Mouse (Mus musculus): ENCODE data around the gene Mad2l1bp. TPM values are rescaled to one million over a fixed set of nuclear protein-coding genes. Genes with fewer than 3 reads are reported as not detected.

Mad2l1bp gene
- polyA plus RNA-seq, 1 experiment from 2014 or later = 39.2 TPM

DNA sequence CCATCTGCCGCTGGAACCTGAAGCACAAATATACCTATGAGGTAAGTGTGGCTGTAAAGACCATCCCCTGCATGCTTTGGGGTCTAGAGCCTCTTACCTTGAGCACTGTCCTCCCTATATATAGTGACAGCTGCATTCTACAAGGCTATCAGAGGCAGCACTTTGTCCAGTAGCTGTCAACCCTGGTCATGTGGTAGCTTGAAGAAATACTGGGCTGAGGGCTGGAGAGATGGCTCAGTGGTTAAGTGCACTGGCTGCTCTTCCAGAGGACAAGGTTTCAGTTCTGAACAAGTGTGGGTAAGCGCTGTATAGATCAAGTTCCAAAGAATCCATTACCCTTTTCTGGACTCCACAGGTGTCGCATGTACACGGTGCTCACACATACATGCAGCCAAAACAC, 30.6 kb downstream of the Mad2l1bp start:
- WGBS = 94% methylated on average over 4 of the region's 4 CpGs
- Histone ChIP-seq H3K4me3 (replicated peaks) (no peak overlapping the region), H3K4me2 (no peak overlapping the region), H3K9ac (no peak overlapping the region), H3K27ac (no peak overlapping the region), H3K9me3 (replicated peaks) (no peaks in the 10 kb centered on the region), H3K4me1 (peaks cover 18% of the 10 kb centered on the region), H3K27me3 (no peaks in the 10 kb centered on the region), H3K36me3 (peaks cover 92% of the 10 kb centered on the region)
- ATAC-seq (replicated peaks; ENCODE audit: low FRiP score) = no peak

DNA sequence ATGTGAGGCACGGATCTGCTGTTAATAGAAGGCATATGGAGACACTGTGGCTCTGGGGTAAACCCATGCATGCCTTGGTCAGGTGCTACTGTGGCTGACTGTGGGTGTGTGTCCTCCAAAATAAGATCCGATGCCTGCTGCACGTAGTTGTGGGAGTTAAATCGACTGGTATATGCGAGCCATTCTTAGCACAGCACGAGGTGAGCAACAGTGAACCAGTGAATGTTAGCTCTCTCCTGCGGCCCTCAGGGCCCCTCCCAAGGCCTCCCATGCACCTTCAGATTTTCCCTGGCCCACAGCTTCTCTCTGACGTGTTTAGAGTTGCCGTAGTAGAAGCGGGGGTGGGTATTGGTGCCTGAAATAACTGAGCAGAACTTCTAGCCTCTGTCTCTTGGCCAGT, 33.7 kb downstream of the Mad2l1bp start:
- 83% methylated on average over 10 of the region's 10 CpGs for WGBS
- no peak overlapping the region for H3K4me2 ChIP-seq
- H3K4me1 ChIP-seq = peaks cover 21% of the 10 kb centered on the region
- no peak overlapping the region for H3K9ac ChIP-seq
- H3K36me3 ChIP-seq = peaks cover 67% of the 10 kb centered on the region
- H3K9me3 ChIP-seq (replicated peaks) = no peaks in the 10 kb centered on the region
- H3K4me3 ChIP-seq (replicated peaks) = no peak overlapping the region
- no peaks in the 10 kb centered on the region for H3K27me3 ChIP-seq
- no peak overlapping the region for H3K27ac ChIP-seq
- no peak for ATAC-seq (replicated peaks; ENCODE audit: low FRiP score)

DNA sequence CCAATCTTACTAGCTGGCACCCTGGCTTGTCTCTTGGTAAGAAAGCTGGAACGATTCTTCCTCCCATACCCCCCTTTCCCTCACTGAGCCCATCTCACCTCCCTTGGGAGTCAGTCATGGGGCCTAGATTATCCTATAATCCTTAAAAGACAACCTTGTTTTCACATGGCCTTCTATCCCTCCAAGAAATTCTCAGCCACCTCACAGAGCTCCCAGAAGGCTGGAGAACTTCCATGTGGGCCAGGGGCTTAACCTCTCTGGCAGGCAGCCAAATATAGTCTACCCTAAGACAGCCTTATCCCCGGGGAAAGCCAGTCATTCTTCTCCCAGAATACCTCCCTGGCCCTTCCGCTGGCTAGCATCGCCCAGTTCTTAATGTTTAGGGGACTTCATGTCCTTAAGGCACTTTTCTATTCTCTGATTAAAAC, 34.9 kb downstream of the Mad2l1bp start:
- no peak overlapping the region for H3K4me3 ChIP-seq (replicated peaks)
- no peaks in the 10 kb centered on the region for H3K27me3 ChIP-seq
- H3K9me3 ChIP-seq (replicated peaks) = no peaks in the 10 kb centered on the region
- no peak overlapping the region for H3K4me2 ChIP-seq
- WGBS = 59% methylated on average over 4 of the region's 4 CpGs
- ATAC-seq (replicated peaks; ENCODE audit: low FRiP score) = 0 out of 2 replicates have a peak, but pooled peaks have one; percentile 4
- peak overlapping the region; percentile 48; the same call in 1 of the 2 replicates for H3K27ac ChIP-seq
- H3K36me3 ChIP-seq = peaks cover 60% of the 10 kb centered on the region
- H3K9ac ChIP-seq = no peak overlapping the region
- peaks cover 25% of the 10 kb centered on the region for H3K4me1 ChIP-seq

DNA sequence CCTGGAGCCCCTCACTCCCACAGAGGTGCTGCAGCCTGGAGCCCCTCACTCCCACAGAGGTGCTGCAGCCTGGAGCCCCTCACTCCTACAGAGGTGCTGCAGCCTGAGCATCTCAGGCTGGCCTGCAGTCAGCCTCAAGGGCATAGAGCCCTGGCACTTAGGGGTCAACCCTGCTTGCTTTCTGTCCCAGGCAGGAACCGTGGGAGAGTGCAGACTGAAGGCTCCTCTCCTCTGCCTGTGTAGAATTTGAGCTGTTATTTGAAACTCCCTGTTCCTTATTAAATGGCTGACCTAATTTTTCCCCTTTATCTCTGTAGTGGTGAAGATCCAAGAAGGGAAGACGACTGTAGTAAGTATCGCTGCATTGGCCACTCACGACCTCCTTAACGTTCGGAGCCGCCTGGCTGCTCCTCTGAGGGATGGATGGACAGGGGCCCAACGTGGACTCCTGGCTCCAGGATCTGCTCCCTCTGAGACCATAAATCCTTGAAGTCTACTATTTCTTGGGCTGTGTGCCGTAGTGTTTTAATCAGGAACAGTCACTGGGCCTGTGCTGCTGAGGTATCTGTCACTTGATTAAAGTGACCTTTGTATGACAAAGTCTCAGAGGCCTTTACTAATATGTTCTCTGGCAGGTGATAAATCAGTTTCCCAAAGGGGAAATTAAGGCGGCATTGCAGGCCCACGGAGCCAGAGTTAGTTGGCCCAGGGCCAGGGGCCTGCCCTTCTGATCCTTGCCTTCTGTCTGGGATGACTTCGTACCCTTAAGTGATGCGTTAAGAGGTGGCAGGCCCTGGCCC, 35.5 kb downstream of the Mad2l1bp start:
- H3K9ac ChIP-seq = no peak overlapping the region
- peak; percentile 49; the same call in 1 of the 2 replicates for ATAC-seq (replicated peaks; ENCODE audit: low FRiP score)
- no peak overlapping the region for H3K4me2 ChIP-seq
- no peak overlapping the region for H3K4me3 ChIP-seq (replicated peaks)
- 31% methylated on average over 13 of the region's 13 CpGs for WGBS
- H3K27me3 ChIP-seq = no peaks in the 10 kb centered on the region
- no peaks in the 10 kb centered on the region for H3K9me3 ChIP-seq (replicated peaks)
- H3K4me1 ChIP-seq = peaks cover 25% of the 10 kb centered on the region
- peak overlapping the region; percentile 48 for H3K27ac ChIP-seq
- H3K36me3 ChIP-seq = peaks cover 59% of the 10 kb centered on the region

DNA sequence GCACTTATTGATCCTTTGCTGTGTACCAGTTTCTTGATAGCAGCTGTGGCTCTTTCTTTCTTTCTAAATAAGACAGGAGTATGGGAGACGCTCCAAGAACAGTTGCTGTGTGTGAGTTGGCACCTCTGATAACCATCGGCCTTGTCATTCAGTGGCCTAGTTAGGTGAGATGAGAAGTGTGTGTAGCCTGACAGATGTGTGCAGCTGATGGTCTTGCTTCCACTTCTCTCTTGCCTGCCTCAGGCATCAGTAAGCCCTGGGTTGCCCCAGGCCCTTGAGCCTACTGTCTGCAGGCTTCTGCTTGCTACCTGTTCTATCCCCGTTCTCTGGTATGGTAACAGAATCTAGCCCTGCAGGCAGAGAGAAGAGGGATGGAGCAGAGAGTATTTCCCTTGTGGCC, 36.5 kb downstream of the Mad2l1bp start:
- Histone ChIP-seq H3K9ac (no peak overlapping the region), H3K4me1 (peaks cover 31% of the 10 kb centered on the region), H3K4me2 (no peak overlapping the region), H3K36me3 (peaks cover 52% of the 10 kb centered on the region), H3K4me3 (replicated peaks) (no peak overlapping the region), H3K27me3 (no peaks in the 10 kb centered on the region), H3K27ac (no peak overlapping the region), H3K9me3 (replicated peaks) (no peaks in the 10 kb centered on the region)
- WGBS = 80% methylated on average over 3 of the region's 3 CpGs
- no peak for ATAC-seq (replicated peaks; ENCODE audit: low FRiP score)

DNA sequence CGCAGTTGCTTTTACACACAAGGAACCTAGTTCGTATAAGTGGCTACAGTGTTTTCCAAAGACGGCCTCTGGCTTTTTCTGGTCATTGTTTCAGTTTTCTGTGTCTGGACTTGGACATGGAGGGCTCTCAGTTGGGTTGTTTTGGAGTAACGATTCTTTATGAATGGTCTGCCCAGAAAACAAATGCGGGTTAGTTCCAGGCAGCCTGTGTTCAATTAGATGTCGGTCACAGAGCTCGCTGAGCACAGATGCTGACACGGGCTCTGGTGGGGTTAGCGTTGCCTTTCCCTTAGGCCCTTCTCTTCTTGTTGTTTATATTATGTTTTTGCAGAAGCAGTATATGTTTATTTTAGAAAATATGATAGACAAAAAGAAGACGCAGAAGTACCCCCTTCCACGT, 37.2 kb downstream of the Mad2l1bp start:
- H3K27ac ChIP-seq = no peak overlapping the region
- no peak for ATAC-seq (replicated peaks; ENCODE audit: low FRiP score)
- no peak overlapping the region for H3K4me2 ChIP-seq
- H3K27me3 ChIP-seq = no peaks in the 10 kb centered on the region
- no peak overlapping the region for H3K4me3 ChIP-seq (replicated peaks)
- WGBS = 82% methylated on average over 11 of the region's 11 CpGs
- H3K9ac ChIP-seq = no peak overlapping the region
- peaks cover 48% of the 10 kb centered on the region for H3K36me3 ChIP-seq
- H3K4me1 ChIP-seq = peaks cover 38% of the 10 kb centered on the region
- no peaks in the 10 kb centered on the region for H3K9me3 ChIP-seq (replicated peaks)

DNA sequence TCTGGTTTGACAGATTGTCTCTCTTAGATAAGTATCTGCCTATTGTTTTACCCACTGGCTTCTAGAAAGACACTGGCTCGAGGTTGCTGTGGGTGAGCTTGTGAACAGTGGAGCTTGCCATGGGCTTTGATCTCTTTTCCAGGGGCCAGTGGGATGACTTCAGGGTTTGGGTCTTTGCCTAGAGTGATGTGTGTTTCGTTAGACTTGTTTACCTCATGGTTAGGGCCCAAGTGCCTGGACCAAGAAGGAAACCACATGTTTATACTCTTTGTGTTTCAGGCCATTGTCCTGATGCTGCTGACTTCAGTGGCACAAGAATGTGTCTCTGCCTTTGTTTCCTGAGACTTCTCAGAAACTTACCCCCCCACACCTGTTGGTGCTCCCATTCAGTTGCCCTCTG, 37.9 kb downstream of the Mad2l1bp start:
- H3K4me3 ChIP-seq (replicated peaks) = no peak overlapping the region
- H3K27ac ChIP-seq = no peak overlapping the region
- peaks cover 38% of the 10 kb centered on the region for H3K4me1 ChIP-seq
- peaks cover 46% of the 10 kb centered on the region for H3K36me3 ChIP-seq
- ATAC-seq (replicated peaks; ENCODE audit: low FRiP score) = no peak
- WGBS = 53% methylated on average over 2 of the region's 2 CpGs
- H3K4me2 ChIP-seq = no peak overlapping the region
- H3K9me3 ChIP-seq (replicated peaks) = no peaks in the 10 kb centered on the region
- no peak overlapping the region for H3K9ac ChIP-seq
- H3K27me3 ChIP-seq = no peaks in the 10 kb centered on the region

DNA sequence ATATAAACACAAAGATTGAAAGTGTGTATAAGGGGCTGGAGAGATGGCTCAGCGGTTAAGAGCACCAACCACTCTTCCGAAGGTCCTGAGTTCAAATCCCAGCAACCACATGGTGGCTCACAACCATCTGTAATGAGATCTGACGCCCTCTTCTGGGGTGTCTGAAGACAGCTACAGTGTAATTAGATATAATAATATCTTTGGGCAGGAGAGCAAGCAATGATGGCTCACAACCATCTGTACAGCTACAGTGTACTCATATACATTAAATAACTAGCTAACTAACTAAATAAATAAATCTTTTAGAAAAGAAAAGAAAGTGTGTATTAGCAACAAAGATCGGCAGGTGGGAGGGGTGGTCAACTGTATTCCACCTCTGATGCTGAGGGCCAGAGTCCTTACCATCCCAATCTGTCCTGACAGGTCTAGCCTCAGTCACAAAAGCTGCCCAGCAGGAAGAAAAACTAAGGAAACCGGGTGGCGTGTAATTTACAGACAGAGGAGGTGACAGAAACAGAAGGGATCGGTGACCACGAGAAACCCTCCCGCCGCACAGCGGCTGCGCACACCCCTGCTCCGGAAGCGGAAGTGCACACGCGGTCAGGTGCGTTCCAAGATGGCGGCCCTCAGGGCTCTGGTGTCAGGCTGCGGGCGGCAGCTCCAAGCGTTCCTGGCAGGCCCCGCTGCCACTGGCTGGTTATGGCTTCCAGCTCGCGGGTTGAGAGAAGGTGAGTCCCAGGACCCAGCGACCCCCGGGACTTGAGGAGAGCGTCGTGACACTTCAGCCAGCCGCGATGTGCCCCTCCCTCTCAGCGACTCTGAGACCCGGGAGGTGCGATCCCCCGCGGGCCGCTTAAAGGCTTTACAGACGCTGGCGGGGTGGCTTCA, 42.7 kb downstream of the Mad2l1bp start, which contains the start of gene Mrps18a:
TSS of gene Mrps18a (plus strand) at position 585 of the 888 bp plus-strand sequence.
- 0 out of 2 replicates have a peak, but pooled peaks cover 4% of the 10 kb centered on the region for H3K27me3 ChIP-seq
- H3K27ac ChIP-seq = peak within 1 kb of the TSS; percentile 79
- H3K36me3 ChIP-seq = peaks cover 12% of the 10 kb centered on the region; the same call in 1 of the 2 replicates
- WGBS = 5% methylated on average over 38 of the region's 38 CpGs
- H3K4me3 ChIP-seq (replicated peaks) = peak within 1 kb of the TSS; percentile 91
- H3K9me3 ChIP-seq (replicated peaks) = no peaks in the 10 kb centered on the region
- H3K4me2 ChIP-seq = peak within 1 kb of the TSS; percentile 86
- ATAC-seq (replicated peaks; ENCODE audit: low FRiP score) = peak; percentile 94
- peaks cover 23% of the 10 kb centered on the region for H3K4me1 ChIP-seq
- peak within 1 kb of the TSS; percentile 75 for H3K9ac ChIP-seq

DNA sequence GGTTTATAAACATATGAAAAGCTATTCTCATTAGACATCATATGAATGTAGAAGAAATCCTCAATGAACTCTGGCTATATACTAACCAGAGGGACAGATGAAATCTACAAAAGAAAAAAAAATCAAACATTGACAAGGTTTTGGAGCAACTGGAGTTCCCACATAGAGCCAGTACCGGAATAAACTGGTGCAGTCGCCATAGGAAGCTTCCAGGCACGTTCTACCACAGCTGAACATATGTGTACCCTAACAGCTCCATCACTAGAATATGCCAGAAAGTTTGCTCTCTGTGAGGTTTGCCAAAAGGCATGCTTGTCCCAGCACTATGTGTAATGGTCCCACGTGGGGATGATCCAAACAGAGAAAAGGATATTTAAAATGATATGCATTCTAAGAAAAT, 45.1 kb downstream of the Mad2l1bp start:
- H3K9ac ChIP-seq = no peak overlapping the region
- H3K27ac ChIP-seq = no peak overlapping the region
- no peaks in the 10 kb centered on the region for H3K9me3 ChIP-seq (replicated peaks)
- peaks cover 6% of the 10 kb centered on the region; the same call in 1 of the 2 replicates for H3K36me3 ChIP-seq
- WGBS = 79% methylated on average over 4 of the region's 4 CpGs
- H3K4me2 ChIP-seq = no peak overlapping the region
- ATAC-seq (replicated peaks; ENCODE audit: low FRiP score) = no peak
- H3K4me1 ChIP-seq = peaks cover 38% of the 10 kb centered on the region
- H3K27me3 ChIP-seq = 0 out of 2 replicates have a peak, but pooled peaks cover 4% of the 10 kb centered on the region
- H3K4me3 ChIP-seq (replicated peaks) = no peak overlapping the region

DNA sequence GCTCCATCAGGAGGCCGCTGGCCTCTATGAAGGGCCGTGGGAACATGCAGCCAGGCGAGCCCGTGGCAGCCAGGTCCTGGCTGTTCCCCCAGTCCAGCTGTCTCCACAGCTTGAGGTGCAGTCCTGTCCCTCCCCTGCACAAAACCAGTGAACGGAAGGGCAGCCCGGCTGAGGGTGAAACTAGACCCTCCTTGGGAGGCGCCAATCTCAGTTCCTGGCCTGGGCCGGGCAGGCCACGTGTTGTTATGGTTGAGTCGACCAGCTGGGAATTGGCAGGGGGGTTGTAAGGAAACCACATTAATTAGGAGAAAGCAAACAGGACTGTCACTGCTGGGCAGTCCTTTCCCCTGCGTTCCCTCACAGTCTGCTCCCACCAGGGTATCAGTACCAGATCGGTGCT, 48.9 kb downstream of the Mad2l1bp start:
- Histone ChIP-seq H3K27me3 (no peaks in the 10 kb centered on the region), H3K4me1 (peaks cover 29% of the 10 kb centered on the region), H3K36me3 (no peaks in the 10 kb centered on the region), H3K9me3 (replicated peaks) (no peaks in the 10 kb centered on the region), H3K27ac (peak overlapping the region; percentile 89), H3K4me3 (replicated peaks) (no peak overlapping the region), H3K9ac (0 out of 2 replicates have a peak overlapping the region, but pooled peaks have one; percentile 9), H3K4me2 (peak overlapping the region; percentile 39)
- ATAC-seq (replicated peaks; ENCODE audit: low FRiP score) = peak; percentile 95
- 6% methylated on average over 12 of the region's 12 CpGs for WGBS

DNA sequence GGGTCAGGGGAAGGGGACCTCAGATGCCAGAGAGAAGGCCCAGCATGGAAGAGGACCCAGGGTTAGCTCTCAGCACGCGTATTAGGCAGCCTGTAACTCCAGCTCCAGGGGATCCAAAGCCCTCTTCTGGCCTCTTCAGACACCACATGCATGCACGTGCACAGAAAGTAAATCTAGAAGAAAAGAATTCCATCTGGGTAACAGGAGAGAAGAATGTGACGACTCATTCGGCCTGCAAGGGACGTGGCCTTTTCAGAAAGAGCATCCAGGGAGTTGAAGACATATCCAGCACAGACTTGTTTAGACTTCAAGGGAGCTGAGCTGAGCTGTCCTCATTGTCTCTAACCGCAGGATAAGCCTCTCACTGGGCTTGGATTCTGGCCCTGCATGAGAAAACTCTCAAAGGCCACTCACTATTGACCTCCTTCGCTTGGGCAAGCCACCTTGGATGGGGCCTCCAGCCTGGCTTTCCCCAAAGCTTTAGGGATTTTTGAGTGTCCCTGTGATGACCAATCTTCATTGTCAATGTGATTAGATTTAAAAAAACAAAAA, 50.7 kb downstream of the Mad2l1bp start:
- H3K27ac ChIP-seq = peak overlapping the region; percentile 89; the same call in 1 of the 2 replicates

More for the DNA sequence above, 50.7 kb downstream of the Mad2l1bp start:
- 69% methylated on average over 8 of the region's 8 CpGs for WGBS
- Histone ChIP-seq H3K9ac (no peak overlapping the region), H3K36me3 (no peaks in the 10 kb centered on the region), H3K27me3 (no peaks in the 10 kb centered on the region), H3K9me3 (replicated peaks) (no peaks in the 10 kb centered on the region), H3K4me3 (replicated peaks) (no peak overlapping the region), H3K4me1 (peaks cover 32% of the 10 kb centered on the region), H3K4me2 (no peak overlapping the region)
- ATAC-seq (replicated peaks; ENCODE audit: low FRiP score) = no peak

Measured in kidney, embryonic 15.5 days (tissue).